Mouse (Mus musculus): ENCODE measurements around the gene Sf3b5. TPM values are rescaled to one million over a fixed set of nuclear protein-coding genes. Genes with fewer than 3 reads are reported as not detected.

Gene Sf3b5
- polyA plus RNA-seq, 2 experiments: 22.5 to 23.1 TPM

DNA sequence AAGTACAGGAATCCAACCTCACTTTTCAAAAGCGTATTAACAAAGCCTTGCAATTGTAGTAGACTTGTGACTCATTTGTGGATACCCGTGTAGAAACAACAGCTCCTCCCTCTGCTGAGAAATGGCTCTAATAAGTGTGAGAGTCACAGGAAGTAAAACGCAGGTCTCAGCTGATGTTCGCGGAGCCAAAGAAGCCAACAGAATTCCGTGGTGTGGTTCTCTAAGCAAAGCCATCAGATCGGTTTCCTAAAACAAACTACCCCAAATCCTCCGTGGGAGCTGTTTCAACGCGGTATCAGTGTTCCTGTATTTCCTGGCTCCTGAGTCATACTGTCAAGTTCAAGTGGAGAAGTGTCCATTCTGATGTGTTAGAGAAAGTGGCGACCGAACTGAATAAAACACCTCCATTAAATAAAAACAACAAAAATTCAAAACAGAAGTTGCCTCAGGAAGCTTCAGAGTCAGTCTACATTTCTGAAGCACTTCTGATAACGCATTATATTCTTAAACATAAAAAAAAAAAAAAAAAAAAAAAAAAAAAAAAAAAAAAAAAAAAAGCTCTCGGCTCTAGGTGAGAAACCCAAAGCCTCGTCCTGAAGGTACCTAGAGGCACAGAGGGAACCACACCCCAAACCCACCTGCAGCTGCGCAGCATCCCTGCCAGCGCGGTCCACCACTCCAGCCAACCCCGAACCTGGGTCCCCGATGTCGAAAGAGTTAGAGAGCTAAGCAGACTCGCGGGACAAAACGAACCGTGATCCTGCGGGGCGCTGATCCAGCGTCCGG, 41.6 kb upstream of the Sf3b5 start:
- H3K36me3 ChIP-seq (replicated peaks; ENCODE audit: control insufficient read depth, insufficient read depth, low read depth): no peaks in the 10 kb centered on the region
- 1% methylated on average over 29 of the region's 29 CpGs for WGBS (ENCODE audit: insufficient replicate concordance)
- ATAC-seq (ENCODE audit: insufficient read depth): peak; percentile 60
- H3K9me3 ChIP-seq (ENCODE audit: control insufficient read depth, low read length): no peaks in the 10 kb centered on the region
- H3K4me3 ChIP-seq (ENCODE audit: insufficient read depth in 1 of 2, low read depth in 2 of 2, low read length in 2 of 2): peak overlapping the region; percentile 77 to 95
- no peaks in the 10 kb centered on the region for H3K27me3 ChIP-seq (ENCODE audit: control insufficient read depth, insufficient read depth, low read length)
- peak overlapping the region; percentile 90 for H3K9ac ChIP-seq (replicated peaks)
- H3K4me1 ChIP-seq (replicated peaks; ENCODE audit: control insufficient read depth in 2 of 2, insufficient read depth in 2 of 2, low read length in 1 of 2): peaks cover 14 to 25% of the 10 kb centered on the region in 2 experiments
- peak in 1 of 3 experiments; percentile 53 for DNase-seq (ENCODE audit: low read depth in 3 of 3, low spot score in 3 of 3)
- peak overlapping the region; percentile 71 for H3K27ac ChIP-seq
- TF ChIP-seq CTCF (IDR thresholded peaks at IDR 0.05; ENCODE audit: low read depth) (no peak), EP300 (IDR thresholded peaks at IDR 0.05; ENCODE audit: low read depth) (no peak)
- peak overlapping the region; percentile 94 for H3K4me2 ChIP-seq (ENCODE audit: low read depth)

DNA sequence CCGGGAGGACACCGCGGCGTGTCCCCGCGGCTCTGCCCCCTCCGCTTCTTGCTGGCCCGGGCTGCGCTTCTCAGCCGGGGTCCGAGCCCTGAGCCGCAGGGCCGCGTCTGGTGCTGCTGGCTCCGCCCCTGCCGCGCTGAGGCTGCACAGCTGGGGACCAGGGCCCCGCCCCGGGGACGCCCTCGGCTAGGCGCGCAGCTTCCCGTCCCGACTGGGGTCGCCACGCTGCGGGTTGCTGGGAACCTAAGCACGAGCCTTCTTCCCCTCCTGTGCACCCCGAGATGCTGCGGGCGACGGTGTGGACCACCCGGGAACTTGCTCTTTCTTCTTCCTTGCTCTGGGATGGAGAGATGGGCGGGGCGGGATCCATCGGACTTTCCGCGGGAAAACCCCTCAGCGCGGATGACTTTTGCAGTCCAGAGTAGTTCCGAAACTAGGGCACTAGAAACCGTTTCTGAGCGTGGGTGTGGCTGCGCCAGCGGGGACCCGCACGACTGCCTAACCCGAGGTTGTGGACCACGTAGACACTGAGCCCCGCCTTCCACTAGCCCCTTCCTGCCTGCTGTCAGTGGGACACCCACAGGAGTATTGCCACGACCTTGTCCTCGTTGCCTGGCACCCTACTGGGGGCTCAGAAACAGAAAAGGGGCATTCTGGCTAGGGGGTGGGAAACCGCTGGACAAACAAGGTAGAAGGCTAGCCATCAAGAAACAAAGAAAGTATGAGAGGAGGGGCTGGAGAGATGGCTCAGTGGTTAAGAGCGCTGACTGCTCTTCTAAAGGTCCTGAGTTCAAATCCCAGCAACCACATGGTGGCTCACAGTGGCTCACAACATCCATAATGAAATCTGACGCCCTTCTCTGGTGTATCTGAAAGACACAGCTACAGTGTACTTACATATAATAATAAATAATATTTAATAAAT, 40.7 kb upstream of the Sf3b5 start, which contains the start of gene Stx11:
Gene Stx11 (minus strand): TSS at position 148 of the 925 bp plus-strand sequence.
- peaks cover 14 to 25% of the 10 kb centered on the region in 2 experiments for H3K4me1 ChIP-seq (replicated peaks; ENCODE audit: control insufficient read depth in 2 of 2, insufficient read depth in 2 of 2, low read length in 1 of 2)
- H3K9ac ChIP-seq (replicated peaks): peak within 1 kb of the TSS; percentile 90
- H3K4me2 ChIP-seq (ENCODE audit: low read depth): peak within 1 kb of the TSS; percentile 94
- peak; percentile 51 to 71 (median 57) for DNase-seq (ENCODE audit: low read depth in 3 of 3, low spot score in 3 of 3)
- no peaks in the 10 kb centered on the region for H3K9me3 ChIP-seq (ENCODE audit: control insufficient read depth, low read length)
- WGBS (ENCODE audit: insufficient replicate concordance): 3% methylated on average over 56 of the region's 56 CpGs
- peak within 1 kb of the TSS; percentile 77 to 95 for H3K4me3 ChIP-seq (ENCODE audit: insufficient read depth in 1 of 2, low read depth in 2 of 2, low read length in 2 of 2)
- H3K36me3 ChIP-seq (replicated peaks; ENCODE audit: control insufficient read depth, insufficient read depth, low read depth): no peaks in the 10 kb centered on the region
- ATAC-seq (ENCODE audit: insufficient read depth): peak; percentile 90
- no peaks in the 10 kb centered on the region for H3K27me3 ChIP-seq (ENCODE audit: control insufficient read depth, insufficient read depth, low read length)
- TF ChIP-seq CTCF (IDR thresholded peaks at IDR 0.05; ENCODE audit: low read depth) (no peak), EP300 (IDR thresholded peaks at IDR 0.05; ENCODE audit: low read depth) (no peak)
- H3K27ac ChIP-seq: peak within 1 kb of the TSS; percentile 71

DNA sequence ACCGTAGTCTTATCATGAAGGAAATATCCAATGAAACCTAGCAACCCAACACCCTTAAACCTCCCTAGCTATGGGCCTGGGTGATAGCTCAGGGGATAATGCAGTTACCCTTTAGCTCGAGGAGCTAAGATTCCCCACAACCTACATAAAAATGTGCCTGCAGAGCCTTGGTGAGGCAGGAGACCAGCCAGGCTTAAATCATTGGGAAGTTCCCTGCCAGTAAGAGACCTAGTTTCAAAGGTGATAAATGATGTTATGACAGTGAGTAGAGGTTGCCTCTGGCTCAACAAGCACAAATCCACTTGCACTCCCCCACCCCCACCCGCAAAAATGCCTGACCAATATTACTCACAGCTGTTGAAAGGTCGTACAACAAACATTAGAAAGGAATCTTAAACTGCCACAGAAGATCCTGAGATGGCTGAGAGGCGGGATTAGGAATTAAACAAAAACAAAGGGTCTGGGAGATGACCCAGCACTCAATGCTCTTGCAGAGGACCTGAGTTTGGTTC, 39.4 kb upstream of the Sf3b5 start:
- peaks cover 14 to 25% of the 10 kb centered on the region in 2 experiments for H3K4me1 ChIP-seq (replicated peaks; ENCODE audit: control insufficient read depth in 2 of 2, insufficient read depth in 2 of 2, low read length in 1 of 2)
- DNase-seq (ENCODE audit: low read depth in 3 of 3, low spot score in 3 of 3) (no peak), ATAC-seq (ENCODE audit: insufficient read depth) (no peak)
- H3K4me3 ChIP-seq (ENCODE audit: insufficient read depth in 1 of 2, low read depth in 2 of 2, low read length in 2 of 2): no peak overlapping the region
- H3K27ac ChIP-seq: no peak overlapping the region
- 64% methylated on average over 5 of the region's 5 CpGs for WGBS (ENCODE audit: insufficient replicate concordance)
- TF ChIP-seq CTCF (IDR thresholded peaks at IDR 0.05; ENCODE audit: low read depth) (no peak), EP300 (IDR thresholded peaks at IDR 0.05; ENCODE audit: low read depth) (no peak)
- no peaks in the 10 kb centered on the region for H3K27me3 ChIP-seq (ENCODE audit: control insufficient read depth, insufficient read depth, low read length)
- H3K4me2 ChIP-seq (ENCODE audit: low read depth): no peak overlapping the region
- no peaks in the 10 kb centered on the region for H3K9me3 ChIP-seq (ENCODE audit: control insufficient read depth, low read length)
- no peaks in the 10 kb centered on the region for H3K36me3 ChIP-seq (replicated peaks; ENCODE audit: control insufficient read depth, insufficient read depth, low read depth)
- H3K9ac ChIP-seq (replicated peaks): no peak overlapping the region

DNA sequence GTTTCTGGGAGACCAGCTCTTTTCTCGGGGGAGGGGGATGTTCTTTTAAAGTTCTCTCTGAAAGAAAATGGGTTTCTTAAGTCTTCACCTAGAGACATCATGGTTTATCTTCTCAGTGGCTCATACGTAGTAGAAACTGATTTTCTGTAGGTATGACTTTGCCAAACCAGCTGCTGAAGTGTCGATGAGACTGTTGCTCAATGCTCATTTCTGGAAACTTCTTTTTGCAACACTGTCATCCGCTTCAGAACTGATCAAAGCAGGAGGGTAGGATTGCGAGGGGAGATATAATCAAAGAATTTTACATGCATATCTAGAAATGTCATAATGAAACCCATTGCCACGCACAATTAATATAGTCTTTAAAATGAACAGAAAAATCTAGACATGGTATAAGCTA, 30.6 kb upstream of the Sf3b5 start:
- Histone ChIP-seq H3K4me3 (ENCODE audit: insufficient read depth in 1 of 2, low read depth in 2 of 2, low read length in 2 of 2) (no peak overlapping the region), H3K9me3 (ENCODE audit: control insufficient read depth, low read length) (no peaks in the 10 kb centered on the region), H3K4me1 (replicated peaks; ENCODE audit: control insufficient read depth in 2 of 2, insufficient read depth in 2 of 2, low read length in 1 of 2) (peaks cover 0 to 2% of the 10 kb centered on the region in 2 experiments; a peak in 1 of 4 replicates), H3K27ac (no peak overlapping the region), H3K36me3 (replicated peaks; ENCODE audit: control insufficient read depth, insufficient read depth, low read depth) (no peaks in the 10 kb centered on the region), H3K27me3 (ENCODE audit: control insufficient read depth, insufficient read depth, low read length) (no peaks in the 10 kb centered on the region), H3K4me2 (ENCODE audit: low read depth) (no peak overlapping the region), H3K9ac (replicated peaks) (no peak overlapping the region)
- DNase-seq (ENCODE audit: low read depth in 3 of 3, low spot score in 3 of 3): no peak
- 64% methylated on average over 6 of the region's 6 CpGs for WGBS (ENCODE audit: insufficient replicate concordance)
- ATAC-seq (ENCODE audit: insufficient read depth): no peak
- no peak for TF ChIP-seq EP300 (IDR thresholded peaks at IDR 0.05; ENCODE audit: low read depth)
- TF ChIP-seq CTCF (IDR thresholded peaks at IDR 0.05; ENCODE audit: low read depth): no peak
